Mouse (Mus musculus): Measurements from ENCODE around the gene Strn4.
A peak's percentile ranks its signal among the peaks of the same experiment; 100 is the strongest.

The Strn4 gene

GRCm38 (mm10) chr7:16841561-16842560, 26.2 kb downstream of the Strn4 start:
- peak; percentile 86 to 88 for DNase-seq (ENCODE audit: low spot score in 2 of 2)

DNA sequence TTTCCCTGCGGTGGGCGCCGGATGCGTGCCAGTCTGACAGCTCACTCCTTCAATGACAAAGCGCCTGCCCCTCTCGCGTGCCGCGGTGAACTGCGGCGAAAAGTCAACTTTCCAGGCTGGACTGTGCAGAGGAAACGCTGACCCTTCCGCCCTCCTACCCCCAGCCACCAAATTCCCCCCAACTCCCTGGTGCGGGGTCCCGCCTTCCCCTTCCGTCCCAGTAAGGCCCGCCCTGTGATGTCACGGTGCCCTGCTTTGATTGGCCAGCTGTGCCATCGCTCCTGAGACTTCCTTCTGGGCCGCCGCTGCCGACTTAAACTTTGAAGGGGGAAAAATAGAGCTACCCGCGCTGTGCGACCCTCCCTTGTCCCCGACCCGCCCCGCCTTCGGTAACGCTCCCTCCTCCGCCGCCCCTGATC, 27.0 kb downstream of the Strn4 start, which contains the start of gene Prkd2:
TSS of gene Prkd2 (plus strand) at position 258 of the 419 bp plus-strand sequence.
- peak; percentile 85 to 90 for DNase-seq (ENCODE audit: low spot score in 2 of 2)

DNA sequence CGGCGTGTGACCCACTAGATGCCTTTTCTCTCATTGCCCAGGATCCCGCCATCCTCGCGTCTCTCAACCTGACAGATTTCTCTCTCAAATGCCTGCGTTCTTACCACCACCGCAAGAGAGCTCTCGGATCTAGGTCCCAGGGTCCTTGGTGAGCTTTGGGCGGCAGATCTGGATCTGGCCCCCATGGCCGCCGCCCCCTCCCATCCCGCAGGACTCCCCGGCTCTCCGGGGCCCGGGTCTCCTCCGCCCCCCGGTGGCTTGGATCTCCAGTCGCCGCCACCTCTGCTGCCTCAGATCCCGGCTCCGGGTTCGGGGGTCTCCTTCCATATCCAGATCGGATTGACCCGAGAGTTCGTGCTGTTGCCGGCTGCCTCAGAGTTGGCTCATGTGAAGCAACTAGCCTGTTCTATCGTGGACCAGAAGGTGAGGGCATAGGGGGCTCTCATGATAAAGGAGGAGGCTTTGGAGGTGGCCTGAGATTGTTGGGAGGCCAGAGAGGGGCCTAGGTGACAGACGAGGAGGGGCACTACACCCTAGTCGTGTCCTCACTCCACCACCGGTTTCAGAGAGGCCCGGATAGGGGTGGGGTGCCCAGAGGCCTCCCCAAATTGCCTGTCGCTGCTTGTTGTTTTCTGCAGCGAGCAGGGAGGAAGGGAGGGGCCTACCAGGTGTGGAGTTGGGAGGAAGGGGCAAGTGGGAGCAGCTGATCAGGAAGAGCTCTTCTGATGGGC, 27.9 kb downstream of the Strn4 start:
- peak; percentile 29 to 37 for DNase-seq (ENCODE audit: low spot score in 2 of 2)

DNA sequence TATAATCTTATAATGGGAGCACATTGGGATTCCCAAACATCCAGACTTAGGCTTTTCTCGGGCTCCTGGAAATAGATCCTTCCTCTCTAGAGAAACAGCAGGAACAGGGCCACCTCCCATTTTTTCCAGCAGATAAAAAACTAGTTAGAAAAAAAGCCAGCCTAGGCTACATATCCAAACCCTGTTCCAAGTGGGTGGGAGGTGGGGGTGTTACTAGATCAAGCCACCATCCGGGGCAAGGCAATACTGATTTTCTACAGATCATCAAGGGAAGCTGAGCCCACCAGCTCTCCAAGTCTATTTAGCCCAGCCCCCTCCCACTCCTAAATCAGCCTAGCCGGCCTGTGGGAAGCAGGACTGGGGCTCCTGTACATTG, 29.0 kb downstream of the Strn4 start:
- DNase-seq (ENCODE audit: low spot score in 2 of 2) = no peak

DNA sequence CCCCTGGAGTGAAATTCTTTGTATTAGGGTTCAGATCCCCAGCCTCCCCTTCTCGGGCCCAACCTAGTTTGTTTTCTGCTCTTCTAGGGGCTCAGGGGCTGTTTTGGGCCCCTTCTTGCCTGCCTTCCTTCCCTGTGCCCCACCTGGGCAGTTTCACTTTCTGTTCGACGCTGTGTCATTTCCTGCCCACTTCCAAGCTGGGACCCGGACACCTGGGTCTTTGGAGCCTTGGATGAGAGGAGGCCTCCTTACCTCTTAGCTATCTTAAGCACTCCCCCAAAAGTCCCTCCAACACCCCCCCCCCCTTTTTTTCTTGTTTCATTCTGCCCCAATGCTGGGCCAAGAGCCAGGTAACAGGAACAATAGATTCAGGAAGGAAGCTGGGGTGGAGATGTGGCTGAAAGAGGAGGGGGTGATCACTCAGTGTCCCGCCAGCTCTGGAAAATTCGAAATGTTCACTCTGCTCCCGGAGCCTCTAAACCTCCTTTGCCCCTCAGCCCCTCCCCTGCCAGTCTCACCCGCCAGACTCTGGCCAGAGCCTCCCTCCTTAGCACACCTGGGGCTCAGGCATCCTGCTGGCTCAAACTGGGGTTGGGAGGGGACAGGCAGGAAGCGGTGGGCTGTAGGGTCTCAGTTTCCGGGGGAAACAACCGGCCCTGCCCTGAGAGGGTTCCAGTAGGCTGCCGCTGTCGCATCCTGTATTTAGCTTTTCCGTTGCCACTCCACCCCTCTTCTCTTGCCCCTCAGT, 29.6 kb downstream of the Strn4 start:
- DNase-seq (ENCODE audit: low spot score in 2 of 2) = peak; percentile 39 to 45

- DNase-seq (ENCODE audit: low spot score in 2 of 2) = no peak
Observed at GRCm38 (mm10) chr7:16845820-16846167, 30.1 kb downstream of the Strn4 start.

DNA sequence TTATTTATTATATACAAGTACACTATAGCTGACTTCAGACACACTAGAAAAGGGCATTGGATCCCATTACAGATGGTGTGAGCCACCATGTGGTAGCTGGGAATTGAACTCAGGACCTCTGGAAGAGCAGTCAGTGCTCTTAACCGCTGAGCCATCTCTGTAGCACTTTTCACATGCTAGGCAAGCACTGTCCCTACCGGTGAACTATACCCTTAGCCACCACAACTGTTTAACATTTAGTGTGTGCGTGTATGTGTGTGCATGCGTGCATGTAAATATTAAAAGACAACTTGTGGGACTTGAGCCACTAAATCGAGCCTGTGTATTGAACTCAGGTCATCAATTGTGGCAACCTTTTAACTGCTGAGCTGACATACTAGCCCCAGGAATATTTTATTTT, 31.1 kb downstream of the Strn4 start:
- no peak for DNase-seq (ENCODE audit: low spot score in 2 of 2)

DNA sequence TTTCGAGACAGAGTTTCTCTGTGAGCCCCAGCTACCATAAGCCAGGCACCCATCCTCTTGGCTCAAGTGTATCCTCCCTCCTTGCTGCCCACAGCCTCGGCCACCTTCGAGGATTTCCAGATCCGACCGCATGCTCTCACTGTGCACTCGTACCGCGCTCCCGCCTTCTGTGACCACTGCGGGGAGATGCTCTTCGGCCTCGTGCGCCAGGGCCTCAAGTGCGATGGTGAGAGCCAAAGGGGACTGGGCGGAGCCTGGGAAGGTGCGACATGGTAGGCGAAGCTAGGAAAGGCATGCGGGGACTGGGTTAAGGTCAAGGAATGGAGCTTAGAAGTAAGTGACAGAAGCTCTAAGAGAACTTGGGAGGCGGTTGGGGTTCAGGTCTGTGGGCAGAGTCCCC, 31.8 kb downstream of the Strn4 start:
- no peak for DNase-seq (ENCODE audit: low spot score in 2 of 2)

- peak; percentile 19 to 51 for DNase-seq (ENCODE audit: low spot score in 2 of 2)
Observed at GRCm38 (mm10) chr7:16848579-16848978, 32.9 kb downstream of the Strn4 start.

DNA sequence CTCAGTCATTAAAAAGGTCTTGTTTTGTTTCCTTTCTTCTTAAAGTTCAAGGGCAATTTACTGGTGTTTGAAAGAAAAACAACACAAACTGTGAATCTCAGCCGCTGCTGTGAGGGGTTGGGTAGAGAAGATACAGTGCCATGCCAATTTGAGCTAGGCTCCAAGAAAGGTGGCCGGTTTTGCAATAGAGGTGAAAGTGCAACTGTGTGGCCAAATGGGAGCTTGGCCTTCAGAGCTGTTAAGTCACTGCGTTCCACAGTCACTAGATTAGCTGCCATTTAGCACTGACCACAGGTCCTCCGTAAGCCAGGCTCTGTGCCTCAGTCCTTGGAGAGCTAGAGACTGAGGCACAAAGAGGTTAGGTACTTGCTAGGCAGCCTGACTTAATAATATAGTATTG, 35.9 kb downstream of the Strn4 start:
- no peak for DNase-seq (ENCODE audit: low spot score in 2 of 2)

- no peak for DNase-seq (ENCODE audit: low spot score in 2 of 2)
Observed at GRCm38 (mm10) chr7:16853302-16853831, 37.7 kb downstream of the Strn4 start.

GRCm38 (mm10) chr7:16858336-16858735, 42.6 kb downstream of the Strn4 start:
- peak; percentile 26 to 60 for DNase-seq (ENCODE audit: low spot score in 2 of 2)

DNA sequence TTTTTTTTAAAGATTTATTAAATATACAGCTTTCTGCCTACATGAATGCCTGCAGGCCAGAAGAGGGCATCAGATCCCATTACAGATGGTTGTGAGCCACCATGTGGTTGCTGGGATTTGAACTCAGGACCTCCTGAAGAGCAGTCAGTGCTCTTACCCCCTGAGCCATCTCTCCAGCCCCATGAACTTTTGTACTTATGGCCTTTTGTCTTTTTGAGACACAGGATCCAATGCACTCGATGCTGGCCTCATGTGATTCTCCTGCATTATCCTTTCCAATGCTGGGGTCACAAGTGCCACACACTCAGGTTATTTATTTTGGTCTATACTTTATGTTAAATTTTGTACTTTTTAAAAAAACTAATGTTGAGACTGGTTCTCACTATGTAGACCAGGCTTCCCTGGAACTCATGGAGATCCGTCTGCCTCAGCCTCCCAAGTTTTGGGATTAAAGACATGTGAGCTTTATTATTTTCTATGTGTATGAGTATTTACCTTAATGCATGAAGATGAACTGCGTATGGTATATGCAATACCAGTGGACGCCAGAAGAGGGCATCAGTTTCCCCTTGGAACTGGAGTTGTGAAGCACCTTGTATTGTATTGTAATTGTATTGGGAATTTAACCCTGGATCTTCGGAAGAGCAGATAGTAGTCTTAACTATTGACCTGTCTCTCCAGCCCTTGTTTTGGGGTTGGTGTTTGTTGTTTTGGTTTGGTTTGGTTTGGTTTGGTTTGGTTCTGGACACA, 44.4 kb downstream of the Strn4 start:
- DNase-seq (ENCODE audit: low spot score in 2 of 2) = peak; percentile 16 to 58

GRCm38 (mm10) chr7:16867488-16867887, 51.8 kb downstream of the Strn4 start:
- no peak for DNase-seq (ENCODE audit: low spot score in 2 of 2)

DNA sequence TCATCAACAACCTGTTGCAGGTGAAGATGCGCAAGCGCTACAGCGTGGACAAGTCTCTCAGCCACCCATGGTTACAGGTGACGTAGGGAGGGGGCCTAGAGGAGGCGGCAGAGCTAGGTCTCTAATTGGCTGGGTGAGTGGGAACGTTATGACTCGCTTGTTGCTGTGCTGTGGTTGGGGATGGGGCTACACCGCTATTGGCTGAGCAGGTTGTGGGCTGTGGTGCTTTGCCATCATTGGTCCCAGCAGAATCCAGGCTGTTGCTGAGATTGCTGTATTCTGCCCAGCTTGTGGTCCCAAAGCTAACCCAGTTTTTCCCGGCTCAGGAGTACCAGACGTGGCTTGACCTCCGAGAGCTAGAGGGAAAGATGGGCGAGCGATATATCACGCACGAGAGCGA, 53.8 kb downstream of the Strn4 start:
- DNase-seq (ENCODE audit: low spot score in 2 of 2) = no peak

DNA sequence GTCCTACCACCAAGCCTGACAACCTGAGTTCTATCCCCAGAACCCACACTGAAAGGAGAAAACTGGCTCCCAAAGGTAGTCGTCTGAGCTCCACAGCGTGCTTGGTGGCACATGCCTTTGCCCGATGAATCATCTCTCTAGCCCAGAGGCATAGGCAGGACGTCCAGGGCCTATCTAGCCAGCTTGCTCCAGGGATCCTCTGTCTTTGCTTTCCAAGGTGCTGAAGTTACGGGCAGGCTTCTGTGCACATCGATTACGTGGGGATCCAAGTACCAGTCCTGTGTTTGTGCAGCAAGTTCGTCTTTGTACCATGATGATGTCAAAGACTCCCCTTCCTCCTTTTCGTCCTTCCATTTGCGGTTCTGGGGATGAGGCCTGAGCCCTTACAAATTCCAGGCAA, 55.9 kb downstream of the Strn4 start:
- DNase-seq (ENCODE audit: low spot score in 2 of 2) = no peak

- DNase-seq (ENCODE audit: low spot score in 2 of 2) = no peak
Observed at GRCm38 (mm10) chr7:16872478-16872877, 56.8 kb downstream of the Strn4 start.

DNA sequence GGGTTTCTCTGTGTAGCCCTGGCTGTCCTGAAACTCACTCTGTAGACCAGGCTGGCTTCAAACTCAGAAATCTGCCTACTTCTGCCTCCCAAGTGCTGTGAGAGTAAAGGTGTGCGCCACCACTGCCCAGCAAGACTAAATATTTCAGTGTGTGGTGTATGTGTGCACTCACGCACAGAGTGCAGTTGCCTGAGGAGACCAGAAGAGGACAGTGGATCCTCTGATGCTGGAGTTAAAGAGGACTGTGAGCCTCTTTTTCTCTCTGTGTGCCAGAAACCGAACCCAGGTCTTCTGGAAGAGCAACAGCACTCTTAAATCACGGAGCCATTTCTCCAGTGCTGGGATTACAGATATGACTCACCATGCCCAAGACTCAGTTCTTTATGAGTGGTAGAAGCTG, 57.7 kb downstream of the Strn4 start:
- no peak for DNase-seq (ENCODE audit: low spot score in 2 of 2)

- peak; percentile 79 to 84 for DNase-seq (ENCODE audit: low spot score in 2 of 2)
Observed at GRCm38 (mm10) chr7:16874190-16874589, 58.5 kb downstream of the Strn4 start.

GRCm38 (mm10) chr7:16874756-16875309, 59.1 kb downstream of the Strn4 start:
- peak; percentile 99 for DNase-seq (ENCODE audit: low spot score in 2 of 2)

DNA sequence AGATGAGACGGTGACA, 59.4 kb downstream of the Strn4 start, which contains the start of gene Dact3:
TSS of gene Dact3 (plus strand) at position 8 of the 16 bp plus-strand sequence.
- no peak for DNase-seq (ENCODE audit: low spot score in 2 of 2)

All from natural killer cell, adult 2 months (primary cell).